Mouse (Mus musculus) intestine, embryonic 16.5 days (tissue): Measurements from ENCODE around the gene Zmynd8. TPM values are rescaled to one million over a fixed set of nuclear protein-coding genes. Genes with fewer than 3 reads are reported as not detected.

Experiments
- ATAC-seq: fragments of 200-750 bp; cut with Nextera tagmentation; 2 replicates; pipeline ENCODE4 v1.8.0; 2017; ENCODE audit warnings: moderate TSS enrichment, moderate library complexity
- H3K27ac ChIP-seq: fragments of 300-500 bp; sonication (generic); 2 replicates; pipeline ENCODE4 v1.5.1; 2014; ENCODE audit warnings: mild to moderate bottlenecking, low read length
- H3K27me3 ChIP-seq: fragments of 300-500 bp; sonication (generic); replicated peaks from 2 replicates; pipeline ENCODE4 v1.6.1; 2014; ENCODE audit warnings: low read length, control low read depth, mixed read lengths; ENCODE audit not compliant: control insufficient read depth, insufficient read depth
- H3K36me3 ChIP-seq: fragments of 300-500 bp; sonication (generic); 2 replicates; pipeline ENCODE4 v1.6.1; 2014; ENCODE audit warnings: low read length, control low read depth; ENCODE audit not compliant: control insufficient read depth, insufficient read depth
- H3K4me1 ChIP-seq: fragments of 300-500 bp; sonication (generic); 2 replicates; pipeline ENCODE4 v1.6.1; 2014; ENCODE audit warnings: low read length, control low read depth, mixed read lengths; ENCODE audit not compliant: control insufficient read depth, insufficient read depth
- H3K4me2 ChIP-seq: fragments of 300-500 bp; sonication (generic); 2 replicates; pipeline ENCODE4 v1.6.1; 2014; ENCODE audit warnings: low read depth, low read length, control low read depth
- H3K4me3 ChIP-seq: fragments of 300-500 bp; sonication (generic); 2 replicates; pipeline ENCODE4 v1.5.1; 2014; ENCODE audit warnings: mild to moderate bottlenecking, low read length
- H3K9ac ChIP-seq: fragments of 300-500 bp; sonication (generic); 2 replicates; pipeline ENCODE4 v1.6.1; 2014; ENCODE audit warnings: low read depth, low read length
- H3K9me3 ChIP-seq: fragments of 300-500 bp; sonication (generic); 2 replicates; pipeline ENCODE4 v1.6.1; 2016; ENCODE audit warnings: low read length, control low read depth; ENCODE audit not compliant: control insufficient read depth
- WGBS: fragments of 180-500 bp; shearing (Covaris S2); extraction: QIAGEN DNeasy Blood & Tissue Kit; methylation state at CpG from one replicate; pipeline ENCODE4 v1.1.7; 2014; 5-methylcytosine and 5-hydroxymethylcytosine counted together
- polyA plus RNA-seq: library from polyadenylated mRNA; unstranded; fragments of >200 nt; fragmentation: Nextera tagmentation; extraction: Ambion mirVana; gene quantifications from 2 replicates; pipeline ENCODE4 v1.2.1, GENCODE M21; 2015

Gene Zmynd8
- polyA plus RNA-seq, 1 experiment from 2014 or later = 61.6 TPM

DNA sequence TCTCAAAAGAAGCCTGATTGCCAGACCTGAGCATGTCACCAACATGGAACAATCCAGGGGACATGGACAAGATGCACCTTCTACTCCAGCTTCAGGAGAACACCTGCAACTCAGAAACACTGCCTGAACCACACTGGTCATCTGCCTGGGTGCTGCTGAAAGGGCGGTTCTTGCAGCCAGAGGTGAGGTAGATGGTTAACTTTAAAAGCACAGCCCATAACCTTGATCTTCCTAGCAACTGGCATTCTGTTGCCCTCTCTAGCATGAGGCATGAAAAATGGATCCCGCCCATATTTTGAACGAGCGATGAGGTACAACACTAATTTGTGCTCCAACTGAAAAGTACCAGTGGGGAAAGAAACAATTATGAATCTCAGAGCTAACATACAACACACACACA is 21.6 kb downstream of the Zmynd8 start:
- Histone ChIP-seq H3K36me3 (no peaks in the 10 kb centered on the region; the same call in 1 of the 2 replicates), H3K9ac (peak overlapping the region; percentile 42; the same call in 1 of the 2 replicates), H3K4me3 (no peak overlapping the region), H3K4me2 (no peak overlapping the region; the same call in 1 of the 2 replicates), H3K4me1 (peaks cover 86% of the 10 kb centered on the region), H3K27me3 (no peaks in the 10 kb centered on the region), H3K27ac (peak overlapping the region; percentile 11; the same call in 1 of the 2 replicates), H3K9me3 (no peaks in the 10 kb centered on the region)
- WGBS = 69% methylated on average over 4 of the region's 4 CpGs
- no peak for ATAC-seq

DNA sequence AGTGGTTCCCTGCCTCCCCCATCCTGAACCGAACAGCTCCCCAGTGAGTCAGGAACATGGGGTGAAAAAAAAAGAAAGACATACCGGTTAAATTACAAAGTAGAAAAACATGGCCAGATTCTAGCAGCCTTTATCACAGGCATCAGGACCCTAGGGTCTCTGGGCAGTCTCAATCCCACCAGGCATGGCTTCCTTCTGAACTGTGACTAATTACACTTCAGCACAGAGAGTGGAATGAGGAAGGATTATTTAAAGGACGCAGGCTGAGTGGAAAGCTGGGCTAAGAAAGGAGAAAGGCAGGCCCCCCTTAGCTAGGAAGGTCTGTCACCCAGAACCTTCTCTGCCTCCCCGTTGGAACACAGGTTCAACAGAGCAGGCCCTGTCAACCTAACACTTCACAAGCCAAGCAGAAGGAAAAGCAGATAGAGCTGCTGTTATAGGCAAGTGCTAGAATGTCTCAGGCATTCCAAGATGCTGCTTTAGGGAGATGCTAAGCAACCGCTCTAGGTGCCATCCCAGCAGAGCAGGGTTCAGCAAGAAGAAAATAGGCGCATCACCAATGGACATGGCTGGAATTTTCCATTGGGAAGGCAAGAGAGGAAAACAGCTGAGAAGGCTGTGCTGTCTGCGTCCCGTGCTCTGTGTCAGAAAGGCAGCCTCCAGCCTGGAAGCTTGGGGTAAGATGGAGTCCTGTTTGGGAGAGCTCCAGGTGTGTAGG is 22.5 kb downstream of the Zmynd8 start:
- 48% methylated on average over 8 of the region's 8 CpGs for WGBS
- Histone ChIP-seq H3K4me1 (peaks cover 80% of the 10 kb centered on the region), H3K27me3 (no peaks in the 10 kb centered on the region), H3K4me3 (no peak overlapping the region), H3K9me3 (no peaks in the 10 kb centered on the region), H3K4me2 (peak overlapping the region; percentile 45), H3K36me3 (peaks cover 2% of the 10 kb centered on the region; the same call in 1 of the 2 replicates), H3K27ac (peak overlapping the region; percentile 76), H3K9ac (peak overlapping the region; percentile 30; the same call in 1 of the 2 replicates)
- no peak for ATAC-seq

- Histone ChIP-seq H3K27me3 (no peaks in the 10 kb centered on the region), H3K4me2 (peak overlapping the region; percentile 45), H3K27ac (peak overlapping the region; percentile 96), H3K9me3 (no peaks in the 10 kb centered on the region), H3K9ac (peak overlapping the region; percentile 49), H3K36me3 (peaks cover 6% of the 10 kb centered on the region; the same call in 1 of the 2 replicates), H3K4me3 (peak overlapping the region; percentile 23; the same call in 1 of the 2 replicates), H3K4me1 (peaks cover 78% of the 10 kb centered on the region)
- WGBS = 23% methylated on average over 13 of the region's 13 CpGs
- no peak; the same call in 1 of the 2 replicates for ATAC-seq
Observed at GRCm38 (mm10) chr2:165875406-165875955, 23.3 kb downstream of the Zmynd8 start.

DNA sequence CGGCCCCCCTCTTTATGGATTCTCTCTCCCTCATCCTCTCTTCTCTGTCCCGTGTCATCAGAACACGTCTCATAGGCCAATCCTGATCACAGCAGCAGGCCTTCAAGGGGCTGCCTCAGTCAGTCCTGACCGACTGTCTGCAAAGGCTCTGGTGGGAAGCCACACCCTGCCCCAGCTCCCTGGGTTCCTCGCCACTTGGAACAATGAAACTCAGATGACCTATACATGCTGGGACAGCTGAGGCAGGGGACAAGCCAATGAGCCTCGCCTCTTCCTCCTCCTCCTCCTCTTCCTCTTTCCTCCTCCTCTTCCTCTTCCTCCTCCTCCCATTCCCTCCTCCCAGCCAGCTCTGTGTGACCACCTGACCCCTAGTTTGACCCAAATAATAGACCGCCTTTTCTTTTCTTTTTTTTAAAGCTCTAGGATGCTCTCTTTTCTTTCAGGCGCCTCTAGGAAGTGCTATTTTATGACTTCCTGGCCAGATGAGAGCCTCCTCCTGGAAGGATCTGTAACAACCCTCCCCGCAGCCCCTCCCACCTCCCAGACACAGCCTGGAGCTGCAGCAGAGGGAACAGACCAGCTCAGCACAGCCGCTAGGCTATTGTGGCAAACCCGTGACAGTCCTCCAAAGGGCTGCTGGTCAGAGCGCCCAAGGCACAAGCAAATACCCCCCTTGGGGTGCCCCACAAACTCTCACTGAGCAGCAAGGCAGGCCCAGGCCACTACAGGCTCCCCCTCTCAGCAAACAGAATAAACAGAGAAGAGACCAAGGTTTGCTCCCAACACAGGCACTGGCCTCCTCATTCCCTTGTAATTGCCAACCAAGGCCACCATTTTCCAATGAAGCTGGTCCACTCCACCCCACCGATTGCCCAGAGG is 24.1 kb downstream of the Zmynd8 start:
- peak; percentile 83 for ATAC-seq
- Histone ChIP-seq H3K4me1 (peaks cover 77% of the 10 kb centered on the region), H3K4me3 (peak overlapping the region; percentile 23; the same call in 1 of the 2 replicates), H3K4me2 (peak overlapping the region; percentile 45), H3K27ac (peak overlapping the region; percentile 96), H3K9me3 (no peaks in the 10 kb centered on the region), H3K36me3 (peaks cover 6% of the 10 kb centered on the region; the same call in 1 of the 2 replicates), H3K27me3 (no peaks in the 10 kb centered on the region), H3K9ac (peak overlapping the region; percentile 49)
- 22% methylated on average over 13 of the region's 13 CpGs for WGBS

DNA sequence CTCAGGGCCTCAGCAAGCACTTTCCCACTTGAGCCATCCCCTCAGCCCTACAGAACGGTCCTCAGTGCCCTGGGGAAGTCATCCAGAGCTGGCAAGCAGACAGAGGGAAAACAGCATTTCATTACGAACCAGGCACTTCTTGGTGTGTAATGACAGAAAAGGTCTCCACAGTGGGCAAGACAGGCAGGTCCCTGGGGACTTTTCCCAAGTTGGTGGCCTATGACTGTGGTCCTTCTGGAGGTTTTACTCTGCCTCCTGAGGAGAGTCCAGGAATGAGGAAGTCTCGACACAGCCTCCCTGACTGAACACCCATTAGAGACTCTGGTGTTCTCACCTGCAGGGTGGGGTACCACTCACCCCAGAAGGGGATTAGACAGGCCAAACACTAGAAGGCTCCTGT is 25.0 kb downstream of the Zmynd8 start:
- no peaks in the 10 kb centered on the region for H3K27me3 ChIP-seq
- peaks cover 76% of the 10 kb centered on the region for H3K4me1 ChIP-seq
- H3K36me3 ChIP-seq = peaks cover 6% of the 10 kb centered on the region; the same call in 1 of the 2 replicates
- peak overlapping the region; percentile 96; the same call in 1 of the 2 replicates for H3K27ac ChIP-seq
- WGBS = 67% methylated on average over 3 of the region's 3 CpGs
- no peaks in the 10 kb centered on the region for H3K9me3 ChIP-seq
- ATAC-seq = no peak
- H3K4me2 ChIP-seq = no peak overlapping the region
- H3K4me3 ChIP-seq = no peak overlapping the region
- no peak overlapping the region for H3K9ac ChIP-seq

DNA sequence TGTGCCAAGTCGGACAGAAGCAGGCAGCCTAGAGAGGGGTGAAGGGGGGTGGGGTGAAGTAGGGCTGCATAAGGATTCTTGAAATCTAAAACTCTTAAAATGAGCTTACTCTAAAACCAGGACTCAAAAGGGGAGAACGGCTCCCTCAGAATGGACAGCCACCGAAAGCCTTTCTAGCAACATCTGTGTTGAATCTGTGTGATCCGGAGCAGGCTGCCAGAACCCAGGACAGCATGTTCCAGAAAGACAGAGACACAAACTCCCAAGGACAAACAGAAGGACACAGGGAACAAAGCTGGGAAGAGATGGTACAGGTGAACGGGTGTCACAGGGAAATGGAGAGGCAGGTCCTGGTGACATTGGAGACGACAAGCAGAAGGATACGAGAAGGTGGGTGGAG is 25.6 kb downstream of the Zmynd8 start:
- Histone ChIP-seq H3K27me3 (no peaks in the 10 kb centered on the region), H3K4me1 (peaks cover 75% of the 10 kb centered on the region)
- WGBS = 69% methylated on average over 7 of the region's 7 CpGs

DNA sequence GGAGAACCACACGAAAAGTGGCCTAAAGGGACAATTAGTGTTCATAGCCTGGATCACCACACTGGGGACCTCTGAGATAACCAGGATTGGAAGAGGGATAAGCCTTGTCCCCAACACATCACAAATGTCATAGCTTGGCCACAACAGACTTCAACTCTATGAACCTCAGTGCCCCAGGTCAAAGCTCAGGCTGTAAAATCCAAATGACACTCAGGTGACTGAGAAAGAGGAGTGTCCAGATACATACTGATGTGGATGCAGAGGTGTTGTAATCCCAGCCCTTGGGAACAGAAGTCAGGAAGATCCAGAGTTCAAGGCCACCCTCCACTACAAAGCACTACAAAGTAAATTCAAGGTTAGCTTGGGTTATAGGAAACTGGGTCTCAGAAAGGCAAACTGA is 29.6 kb downstream of the Zmynd8 start:
- ATAC-seq = peak; percentile 82
- no peak overlapping the region for H3K4me3 ChIP-seq
- peaks cover 58% of the 10 kb centered on the region for H3K4me1 ChIP-seq
- no peaks in the 10 kb centered on the region for H3K9me3 ChIP-seq
- peaks cover 12% of the 10 kb centered on the region for H3K36me3 ChIP-seq
- 59% methylated on average over 1 of the region's 1 CpGs for WGBS
- H3K27me3 ChIP-seq = no peaks in the 10 kb centered on the region
- H3K4me2 ChIP-seq = peak overlapping the region; percentile 10; the same call in 1 of the 2 replicates
- H3K27ac ChIP-seq = peak overlapping the region; percentile 75
- H3K9ac ChIP-seq = 0 out of 2 replicates have a peak overlapping the region, but pooled peaks have one; percentile 4

More for the DNA sequence above, 25.6 kb downstream of the Zmynd8 start:
- Histone ChIP-seq H3K9me3 (no peaks in the 10 kb centered on the region), H3K4me2 (no peak overlapping the region), H3K9ac (0 out of 2 replicates have a peak overlapping the region, but pooled peaks have one; percentile 17), H3K27ac (peak overlapping the region; percentile 24; the same call in 1 of the 2 replicates), H3K4me3 (no peak overlapping the region), H3K36me3 (peaks cover 6% of the 10 kb centered on the region; the same call in 1 of the 2 replicates)
- no peak for ATAC-seq

DNA sequence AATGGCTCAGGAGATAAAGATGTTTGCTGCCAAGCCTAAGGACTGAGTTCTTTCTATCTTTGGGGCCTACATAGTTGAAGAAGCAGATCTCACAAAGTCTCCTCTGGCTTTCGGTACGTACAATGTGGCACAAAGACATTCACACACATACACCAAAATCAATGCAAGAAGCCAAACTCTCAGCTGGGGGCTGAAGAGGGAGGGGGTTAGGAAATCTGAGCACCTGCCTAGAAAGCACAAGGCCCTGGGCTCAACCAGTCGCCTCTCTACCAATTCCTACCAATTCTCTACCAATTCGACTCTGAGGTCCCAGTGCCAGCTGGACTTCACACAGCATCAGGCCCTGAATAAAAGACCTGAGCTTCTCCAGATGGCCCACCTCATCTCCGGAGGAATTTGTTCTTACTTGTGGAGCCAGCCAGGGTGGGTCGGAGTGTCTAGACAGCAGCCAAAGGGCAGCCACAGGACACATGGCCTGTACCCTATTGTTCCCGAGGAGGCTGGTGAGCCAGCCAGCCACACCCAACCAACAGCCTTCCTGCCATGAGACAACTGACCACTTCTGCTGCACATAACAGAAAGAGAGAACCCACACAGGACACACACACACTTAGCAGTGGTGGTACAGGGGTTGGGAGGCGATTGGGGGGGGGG is 30.2 kb downstream of the Zmynd8 start:
- Histone ChIP-seq H3K9me3 (no peaks in the 10 kb centered on the region), H3K4me3 (no peak overlapping the region), H3K4me1 (peaks cover 52% of the 10 kb centered on the region), H3K9ac (0 out of 2 replicates have a peak overlapping the region, but pooled peaks have one; percentile 4), H3K27me3 (no peaks in the 10 kb centered on the region), H3K36me3 (peaks cover 12% of the 10 kb centered on the region), H3K27ac (peak overlapping the region; percentile 72), H3K4me2 (peak overlapping the region; percentile 10; the same call in 1 of the 2 replicates)
- 52% methylated on average over 8 of the region's 8 CpGs for whole genome bisulfite sequencing
- peak; percentile 78 for ATAC-seq
